In genomic region chr4:155630267-155630666, GRCm38 (mm10) we compare ENCODE assay signal across 22 mouse cellular contexts. TPM values are rescaled to one million over a fixed set of nuclear protein-coding genes. Genes with fewer than 3 reads are reported as not detected.
"Had no signal": no experiment of that assay in that cellular context is flagged by ENCODE, and none has a peak within 500 bp of the region (broad histone marks: within the 10 kb centered on the region; RNA-seq: fewer than 3 reads in every experiment).

No protein-coding gene starts in this region.

- H3K4me2 ChIP-seq: liver, embryonic 13.5 days; liver, embryonic 15.5 days; lung, embryonic 14.5 days; midbrain, embryonic 13.5 days; neural tube, embryonic 13.5 days; neural tube, embryonic 15.5 days; stomach, embryonic 15.5 days had no signal

- ATAC-seq: midbrain, embryonic 13.5 days; midbrain, embryonic 16.5 days had no signal

- H3K27me3 ChIP-seq: liver, embryonic 13.5 days; liver, embryonic 15.5 days; midbrain, embryonic 13.5 days; neural tube, embryonic 13.5 days; neural tube, embryonic 15.5 days; stomach, embryonic 15.5 days had no signal

- H3K9me3 ChIP-seq: liver, embryonic 13.5 days; liver, embryonic 15.5 days; midbrain, embryonic 10.5 days; midbrain, embryonic 13.5 days; neural tube, embryonic 13.5 days; neural tube, embryonic 15.5 days; stomach, embryonic 15.5 days had no signal

- H3K4me1 ChIP-seq: stomach, embryonic 15.5 days had no signal

- H3K4me3 ChIP-seq: liver, embryonic 13.5 days; liver, embryonic 15.5 days; midbrain, embryonic 10.5 days; midbrain, embryonic 13.5 days; myocyte; neural tube, embryonic 13.5 days; neural tube, embryonic 15.5 days; stomach, embryonic 15.5 days had no signal

- H3K9ac ChIP-seq: liver, embryonic 13.5 days; liver, embryonic 15.5 days; lung, embryonic 14.5 days; midbrain, embryonic 13.5 days; neural tube, embryonic 13.5 days; neural tube, embryonic 15.5 days; stomach, embryonic 15.5 days had no signal

- DNase-seq: liver, embryonic 13.5 days; lung, adult 18-20 months; lung, embryonic 14.5 days; lung, postnatal 10 days; lung, postnatal 4 days; right cerebral cortex, postnatal 14 days; thymus, adult 2 months; thymus, postnatal 25 days had no signal

- H3K27ac ChIP-seq: liver, embryonic 13.5 days; liver, embryonic 15.5 days; midbrain, embryonic 10.5 days; midbrain, embryonic 13.5 days; neural tube, embryonic 13.5 days; neural tube, embryonic 15.5 days; stomach, embryonic 15.5 days; stomach, postnatal 0 days had no signal

RNA-seq across cellular contexts. Expression of gene Gm10563, which starts 14.9 kb away (rescaled TPM):
- total RNA-seq: megakaryocyte-erythroid progenitor cell, adult 5-6 weeks had no signal
- polyA plus RNA-seq: liver, embryonic 13.5 days; liver, embryonic 15.5 days; lung, embryonic 14.5 days; lung, embryonic 16.5 days; midbrain, embryonic 10.5 days; midbrain, embryonic 13.5 days; midbrain, embryonic 16.5 days; myocyte; neural tube, embryonic 11.5 days; neural tube, embryonic 13.5 days; neural tube, embryonic 15.5 days; spleen, adult 2 months; stomach, embryonic 15.5 days; stomach, postnatal 0 days; testis, adult 2 months; thymus, adult 2 months had no signal

RNA-seq across cellular contexts. Expression of gene Mmp23, which starts 22.9 kb away (rescaled TPM):
- total RNA-seq: megakaryocyte-erythroid progenitor cell, adult 5-6 weeks had no signal
